Mouse (Mus musculus): ENCODE measurements at regions not wholly inside any gene's neighbourhood (a gene's known extent, or its start where the extent isn't known, plus 50 kb on each side); places are given as distances from the start of the nearest gene placed in this dataset.
A peak's percentile ranks its signal among the peaks of the same experiment; 100 is the strongest.

DNA sequence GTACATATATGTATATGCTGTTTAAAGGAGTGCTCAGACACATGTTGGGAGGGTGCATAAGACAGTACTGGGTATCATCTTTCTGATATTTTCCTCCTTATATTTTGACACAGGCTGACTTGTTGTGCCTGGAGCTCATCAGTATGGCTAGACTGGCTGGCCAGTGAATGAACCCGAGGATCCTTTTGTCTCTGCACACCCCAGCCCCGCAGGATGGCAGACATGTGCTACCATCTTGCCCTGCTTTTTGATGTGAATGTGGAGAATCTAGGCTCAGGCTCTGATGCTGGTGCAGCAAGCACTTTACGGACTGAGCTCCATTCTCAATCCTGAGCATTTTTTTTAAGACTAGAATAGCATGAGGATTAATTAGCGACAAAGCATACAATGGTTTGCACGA, 332.4 kb upstream of the Sox9 start:
- DNase-seq (ENCODE audit: low spot score), result no peak

DNA sequence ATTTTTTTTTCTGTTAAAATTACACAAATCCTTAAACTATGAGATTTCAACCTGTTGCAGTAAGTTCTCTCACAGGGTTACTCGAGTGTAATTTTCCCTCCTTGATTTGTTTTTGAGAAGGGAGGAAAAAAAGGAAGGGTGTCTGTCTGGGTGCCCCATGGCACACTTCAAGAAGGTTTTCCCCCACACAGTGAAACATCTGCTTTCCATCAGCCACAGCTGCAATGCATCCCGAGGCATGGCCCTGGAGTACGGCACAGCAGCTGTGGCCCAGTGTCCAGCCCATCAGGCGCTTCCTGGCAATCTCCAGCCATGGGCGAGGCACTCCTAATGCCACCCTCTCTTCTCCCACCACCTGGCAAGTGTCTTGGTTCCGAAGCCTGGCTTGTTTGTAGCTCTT, 331.8 kb upstream of the Sox9 start:
- peak; percentile 44 for DNase-seq (ENCODE audit: low spot score)

DNA sequence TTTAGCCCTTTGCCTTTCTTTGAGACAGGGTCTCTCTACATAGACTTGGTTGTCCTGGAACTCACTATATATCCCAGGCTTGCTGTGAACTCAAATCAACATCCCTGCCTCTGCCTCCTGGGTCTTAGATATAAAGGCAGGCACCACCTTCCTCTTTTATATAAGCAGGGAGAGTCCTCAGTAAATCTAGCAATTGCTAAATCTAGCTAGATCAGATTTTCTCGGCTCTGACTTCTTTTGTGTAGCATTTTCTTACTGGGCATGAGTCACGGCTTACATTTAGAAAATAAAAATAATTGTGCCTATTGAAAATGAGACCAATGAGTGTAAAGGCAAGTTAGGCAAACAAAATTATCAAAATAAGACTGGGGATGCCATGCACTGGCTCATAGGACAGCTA, 323.9 kb upstream of the Sox9 start:
- no peak for DNase-seq (ENCODE audit: low spot score)

DNA sequence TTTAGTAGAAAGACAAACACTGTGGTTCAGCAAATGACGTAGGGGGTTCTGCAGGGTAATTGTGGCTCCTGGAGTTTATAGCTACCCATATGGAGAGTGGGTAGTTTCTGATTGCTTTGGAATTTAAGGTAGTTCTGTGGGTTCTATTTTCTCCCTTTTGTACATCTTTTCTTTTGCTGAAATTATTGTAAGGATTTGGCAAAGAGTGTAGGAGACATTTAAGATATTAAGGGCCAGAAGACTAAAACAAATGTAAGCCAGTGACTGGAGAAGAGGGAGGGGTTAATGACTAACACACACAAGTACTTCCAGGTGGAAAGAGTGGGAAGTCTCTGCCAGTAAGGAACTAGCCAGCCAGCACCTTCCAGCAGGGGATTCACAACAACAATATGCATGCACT, 318.9 kb upstream of the Sox9 start:
- no peak for DNase-seq (ENCODE audit: low spot score)

DNA sequence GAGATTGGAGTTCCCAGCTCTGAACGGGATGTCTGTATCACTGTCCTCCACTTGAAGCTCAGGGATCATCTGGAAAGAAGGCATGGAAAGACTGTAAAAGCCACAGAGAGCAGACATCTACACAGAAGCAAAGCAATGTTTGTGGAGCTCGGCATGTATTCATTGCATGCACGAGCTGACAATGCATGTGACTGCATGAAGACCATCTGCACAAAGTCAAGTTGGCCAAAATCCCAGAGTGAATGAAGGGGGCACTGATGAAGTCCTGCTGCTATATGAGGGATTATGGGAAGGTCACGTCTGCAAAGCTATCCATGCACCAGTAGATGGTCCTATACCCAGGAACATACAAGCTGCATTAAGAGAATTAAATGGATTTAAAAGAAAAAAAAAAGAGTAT, 317.6 kb upstream of the Sox9 start:
- no peak for DNase-seq (ENCODE audit: low spot score)

DNA sequence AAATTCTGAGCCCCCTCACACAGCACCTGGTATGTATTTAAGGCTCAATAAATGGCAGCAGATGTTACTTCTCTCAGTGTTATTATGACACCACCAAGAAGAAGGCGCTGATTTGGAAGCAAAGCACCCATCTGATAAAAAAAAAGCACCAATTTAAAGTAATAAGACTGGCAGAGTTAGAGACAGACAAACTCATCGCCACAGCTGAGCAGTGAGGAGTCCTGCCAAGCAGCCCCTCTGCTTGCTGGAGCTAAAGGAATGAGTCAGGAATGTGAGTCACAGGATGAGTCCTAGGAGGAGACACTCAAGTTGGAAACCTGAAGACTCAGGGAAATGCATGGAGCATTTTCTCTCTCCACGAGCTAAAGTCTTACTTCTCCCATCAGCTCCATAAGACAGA, 311.7 kb upstream of the Sox9 start:
- no peak for DNase-seq (ENCODE audit: low spot score)

DNA sequence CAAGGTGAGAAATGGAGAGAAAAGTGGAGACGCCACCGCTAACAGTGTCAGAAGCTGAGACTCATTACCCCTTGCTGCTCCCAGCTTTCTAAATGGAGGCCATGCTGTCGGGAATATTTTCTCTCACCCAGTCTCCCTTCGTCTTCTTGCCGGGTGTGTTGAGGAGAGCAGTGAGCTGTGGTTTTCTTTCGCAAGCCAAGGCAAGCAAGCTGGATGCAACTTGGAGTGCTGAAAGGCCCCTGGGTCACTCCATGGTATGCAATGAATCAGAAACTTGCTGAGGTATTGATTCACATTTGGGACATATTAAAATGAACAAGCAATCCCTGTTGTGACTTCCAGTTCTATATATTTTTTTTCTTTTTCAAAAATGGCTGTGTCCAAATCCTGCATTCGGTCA, 308.8 kb upstream of the Sox9 start:
- peak; percentile 47 for DNase-seq (ENCODE audit: low spot score)

DNA sequence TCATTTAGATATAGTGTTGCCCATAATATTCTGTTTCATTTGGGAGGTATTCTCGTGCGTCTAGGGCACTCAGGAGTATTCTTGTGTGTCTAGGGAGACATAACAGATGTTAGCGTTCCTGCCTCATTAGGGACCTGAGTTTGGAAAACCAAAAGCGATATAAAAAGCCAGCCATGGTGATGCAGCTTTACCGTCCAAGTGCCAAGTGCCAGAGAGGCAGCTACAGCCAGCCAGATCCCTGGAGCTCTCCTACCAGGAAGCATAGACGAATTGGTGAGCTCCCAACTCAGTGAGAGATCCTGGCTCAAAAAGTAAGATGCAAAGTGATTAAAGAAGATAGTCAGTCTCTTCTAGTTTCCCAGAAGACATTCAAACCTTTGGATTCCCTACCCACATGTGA, 308.3 kb upstream of the Sox9 start:
- DNase-seq (ENCODE audit: low spot score), result peak; percentile 15

DNA sequence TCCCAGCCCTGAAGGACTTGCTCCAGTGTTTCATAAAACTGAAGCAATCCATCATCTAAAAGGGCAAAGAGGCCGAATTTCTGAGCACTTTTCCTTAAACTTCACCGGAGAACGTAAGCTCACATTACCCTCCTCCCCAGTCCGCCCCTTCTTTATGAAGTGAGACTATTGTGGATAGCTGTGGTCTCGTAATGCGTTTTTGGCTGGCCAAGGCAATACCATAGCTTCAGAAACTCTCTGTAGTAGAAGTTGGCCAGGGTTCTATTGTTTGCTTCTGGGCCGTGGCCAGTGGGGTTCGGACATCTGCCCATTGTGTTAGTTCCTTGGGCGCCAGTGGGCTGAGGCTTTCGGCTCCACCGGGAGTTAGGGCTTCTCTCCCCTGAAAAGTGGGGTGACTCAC, 301.7 kb upstream of the Sox9 start:
- DNase-seq (ENCODE audit: low spot score), result no peak

DNA sequence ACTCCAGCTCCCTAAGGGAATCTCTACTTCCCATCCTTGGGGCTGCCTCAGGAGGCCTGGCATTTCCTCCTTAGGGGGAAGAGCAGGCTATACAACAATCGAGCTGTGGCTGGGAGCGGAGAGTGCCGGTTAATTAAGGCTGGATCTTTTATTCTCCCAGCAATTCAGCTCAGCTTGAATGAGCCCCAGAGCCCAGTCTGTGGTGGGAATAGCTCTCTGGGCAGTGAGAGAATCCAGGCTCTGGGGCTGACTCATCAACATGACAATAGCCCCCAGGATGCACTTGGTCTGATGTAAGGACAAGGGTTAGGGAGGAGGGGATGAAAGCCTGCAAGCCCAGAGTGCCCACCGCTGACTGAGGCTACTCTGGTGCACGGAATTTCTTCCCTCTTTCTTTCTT, 280.2 kb upstream of the Sox9 start:
- DNase-seq (ENCODE audit: low spot score), result no peak

DNA sequence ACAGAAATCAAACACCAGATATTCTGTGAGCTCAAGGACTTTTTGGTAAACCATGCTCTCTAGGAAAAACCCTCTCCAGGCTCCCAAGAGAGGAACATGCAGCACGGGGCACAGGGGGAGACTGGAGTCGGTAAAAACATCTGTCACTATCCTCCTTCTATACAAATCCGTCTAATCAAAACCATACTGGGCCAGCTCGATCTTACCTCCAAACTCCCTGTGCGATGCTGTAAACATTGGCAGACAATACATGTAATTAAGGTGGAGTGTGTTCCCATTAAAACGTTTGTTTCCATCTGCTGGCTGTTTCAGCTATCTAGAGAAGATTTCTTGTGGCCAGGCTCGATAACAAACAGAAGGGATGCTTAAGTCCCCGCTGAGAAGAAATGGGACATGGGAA, 262.9 kb upstream of the Sox9 start:
- no peak for DNase-seq (ENCODE audit: low spot score)

DNA sequence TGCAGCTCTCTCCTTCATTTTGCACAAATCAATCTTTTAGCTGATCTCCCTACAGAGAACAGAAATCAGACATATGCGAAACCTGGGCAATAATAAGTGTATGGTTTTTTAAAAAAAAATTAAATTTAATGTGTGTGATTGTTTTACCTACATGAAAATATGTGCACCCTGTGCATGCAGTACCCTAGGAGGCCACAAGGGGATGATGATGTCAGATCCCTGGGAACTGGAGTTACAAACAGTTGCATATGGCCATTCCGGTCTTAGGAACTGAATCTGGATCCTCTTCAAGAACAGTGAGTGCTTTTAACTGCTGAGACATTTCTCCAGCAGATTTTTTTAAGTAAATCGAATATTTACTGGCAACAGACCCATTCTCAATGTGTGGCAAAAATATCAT, 257.0 kb upstream of the Sox9 start:
- no peak for DNase-seq (ENCODE audit: low spot score)

DNA sequence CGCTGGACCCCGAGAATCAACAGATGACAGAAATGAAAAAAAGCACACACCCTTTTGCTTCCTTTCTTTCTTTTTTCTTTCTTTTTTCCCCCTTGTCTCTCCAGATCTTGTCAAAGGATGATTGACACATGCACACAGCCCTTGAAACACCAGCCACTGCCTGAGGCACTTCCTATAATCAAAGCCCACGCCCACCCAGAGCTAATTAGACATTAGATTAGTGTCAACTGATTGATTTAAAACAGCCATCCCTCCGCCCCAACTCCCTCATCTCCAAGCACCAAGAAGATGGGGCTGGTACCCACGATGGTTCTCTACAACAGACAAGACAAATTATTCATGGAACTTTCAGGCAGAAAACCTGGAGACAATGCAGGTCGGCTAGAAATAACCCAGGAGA, 239.5 kb upstream of the Sox9 start:
- DNase-seq (ENCODE audit: low spot score), result no peak

DNA sequence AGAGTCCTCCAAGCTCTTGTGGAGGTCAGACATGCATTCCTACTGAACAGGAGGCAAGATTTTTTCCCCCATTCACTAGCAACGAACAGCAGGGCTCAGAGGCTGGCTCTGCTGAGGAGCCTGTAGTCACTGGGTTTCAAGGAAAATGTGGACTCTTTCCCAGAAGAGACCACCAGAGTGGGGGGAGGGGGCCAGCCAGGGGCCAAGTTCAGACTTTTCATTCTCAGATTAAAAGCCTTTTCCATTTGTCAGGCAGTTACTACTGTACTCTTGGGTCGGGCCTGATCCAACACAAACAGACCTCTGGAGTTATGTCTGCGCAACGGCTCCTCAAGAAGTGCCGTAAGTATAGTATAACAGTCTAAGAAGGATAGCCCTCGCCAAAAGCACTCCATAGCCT, 238.6 kb upstream of the Sox9 start:
- DNase-seq (ENCODE audit: low spot score), result no peak

DNA sequence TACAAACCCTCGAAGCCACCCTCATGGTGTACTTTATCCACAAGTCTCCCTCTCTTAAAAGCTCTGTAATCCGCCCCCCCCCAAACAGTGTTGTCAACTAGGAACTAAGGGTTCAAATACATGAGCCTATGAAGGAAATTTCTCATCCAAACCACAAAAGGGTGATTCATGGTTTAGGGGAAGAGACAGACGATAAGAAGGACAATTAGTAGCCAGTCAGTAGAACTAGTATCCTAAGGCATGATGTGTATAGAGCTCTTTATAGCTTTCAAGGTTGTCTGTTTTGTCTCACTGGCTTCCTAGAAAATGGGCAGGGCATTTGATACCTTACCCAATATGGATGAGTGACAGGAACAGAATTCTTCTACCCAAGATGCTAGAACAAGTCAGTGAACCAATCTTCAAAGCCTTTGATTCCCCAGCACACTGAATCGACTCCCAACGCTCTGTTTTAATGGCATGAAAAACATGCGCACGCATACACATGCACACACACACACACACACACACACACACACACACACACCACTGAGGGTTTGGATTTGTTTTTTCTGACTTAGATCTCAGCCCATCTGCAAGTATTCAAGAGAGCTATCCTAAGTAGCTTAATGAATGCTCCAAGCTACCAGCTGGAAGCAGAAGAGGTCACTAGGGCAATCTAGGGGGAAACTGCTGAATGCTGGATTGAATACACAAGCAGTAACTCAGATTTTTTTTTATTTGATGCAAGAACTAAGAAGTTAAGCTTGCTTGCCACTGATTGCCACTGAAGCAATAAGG, 236.6 kb upstream of the Sox9 start:
- DNase-seq (ENCODE audit: low spot score), result no peak

DNA sequence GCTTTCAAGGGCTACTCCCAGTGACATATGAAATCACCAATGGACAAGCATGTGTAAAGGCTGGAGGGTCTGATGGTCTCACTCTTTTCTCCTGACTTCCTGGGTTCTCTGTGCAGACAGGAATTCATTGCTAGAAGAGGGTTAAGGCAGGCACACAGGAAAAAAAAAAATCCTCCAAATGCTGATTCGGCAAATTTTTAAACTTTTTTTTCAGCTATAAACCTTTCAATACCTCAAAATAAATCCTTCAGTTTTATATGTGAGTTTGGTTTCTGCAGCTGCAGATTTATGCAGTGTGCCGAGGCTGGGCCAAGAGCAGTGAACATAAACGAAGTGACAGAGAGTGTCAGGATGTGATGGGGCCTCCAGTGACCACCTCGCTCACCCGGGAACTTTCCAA, 235.9 kb upstream of the Sox9 start:
- no peak for DNase-seq (ENCODE audit: low spot score)

DNA sequence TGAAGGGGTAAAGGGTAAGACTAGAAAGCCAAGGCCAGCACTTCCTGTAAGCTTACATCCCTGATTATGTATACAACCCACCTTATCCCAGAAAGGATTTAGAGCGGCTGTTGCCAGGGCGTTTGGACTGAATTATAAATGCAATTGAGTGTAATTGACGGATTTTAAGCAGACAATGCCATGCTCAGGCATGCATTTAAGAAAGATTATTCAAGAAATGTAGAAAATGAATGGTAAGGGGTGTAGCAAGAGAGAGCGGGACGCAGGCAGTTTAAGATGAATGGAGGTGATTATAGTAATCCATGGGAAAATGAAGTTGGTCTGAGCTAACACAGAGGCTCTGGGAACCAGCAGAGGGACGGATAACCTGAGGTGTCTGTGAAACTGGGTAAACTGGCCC, 229.2 kb upstream of the Sox9 start:
- DNase-seq (ENCODE audit: low spot score), result no peak

DNA sequence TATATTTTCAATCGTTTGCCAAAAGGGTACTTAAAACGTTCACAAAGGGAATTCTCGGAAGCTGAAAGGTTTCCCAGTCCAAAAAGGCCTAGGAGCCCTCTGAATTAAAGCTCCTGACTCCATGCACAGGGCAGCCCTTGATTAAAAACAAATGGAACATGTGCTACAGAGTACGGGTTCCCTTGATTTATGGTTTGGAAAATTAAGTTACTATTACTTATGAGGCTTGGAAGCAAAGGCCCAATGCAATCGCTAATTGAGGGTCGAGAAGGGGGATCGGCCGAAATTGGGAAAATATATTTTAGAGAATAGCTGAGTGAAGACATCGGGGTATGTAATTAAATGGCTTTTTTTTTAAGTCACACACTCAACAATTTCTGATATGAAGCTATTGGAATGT, 219.0 kb upstream of the Sox9 start:
- no peak for DNase-seq (ENCODE audit: low spot score)

DNA sequence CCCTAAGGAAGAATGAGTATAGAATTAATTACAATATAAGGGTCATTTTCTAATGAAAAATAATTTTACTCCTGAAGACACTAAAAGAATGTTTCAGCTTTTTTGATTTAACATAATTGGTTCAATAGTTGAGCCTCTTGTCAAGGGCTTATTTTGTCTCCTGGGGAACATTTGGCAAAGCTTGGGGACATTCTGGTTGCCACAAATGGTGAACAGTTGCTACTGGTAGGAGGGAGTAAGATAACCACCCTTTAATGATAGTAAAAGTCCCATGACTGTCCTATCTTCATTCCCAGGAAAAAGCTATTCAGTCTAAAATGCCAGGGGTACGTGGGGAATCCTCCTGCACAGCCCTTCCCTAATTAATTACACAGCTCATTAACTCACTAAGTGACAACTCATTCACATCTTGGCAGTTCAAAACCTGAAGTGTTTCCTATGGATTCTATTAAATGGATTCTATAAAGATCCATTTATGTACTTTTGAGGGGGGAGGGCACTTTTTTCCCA, 217.3 kb upstream of the Sox9 start:
- no peak for DNase-seq (ENCODE audit: low spot score)

DNA sequence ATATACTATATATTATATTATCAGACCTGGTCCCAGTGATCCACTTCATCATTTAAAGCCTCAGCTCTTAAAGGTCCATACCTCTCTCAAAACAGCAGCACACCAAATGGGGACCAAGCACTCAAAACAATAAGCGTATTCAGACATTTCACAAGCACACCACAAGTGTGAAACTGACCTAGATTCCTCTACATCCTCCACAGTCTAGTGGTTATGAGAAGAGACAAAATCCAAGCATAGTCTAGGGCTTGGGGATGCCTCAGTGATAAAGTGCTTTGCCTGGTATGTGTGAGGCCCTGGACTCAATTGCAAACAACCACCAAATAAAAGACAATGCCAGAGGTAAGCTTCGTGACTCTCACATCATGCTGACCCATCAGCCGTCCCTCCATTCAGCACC, 216.0 kb upstream of the Sox9 start:
- no peak for DNase-seq (ENCODE audit: low spot score)

DNA sequence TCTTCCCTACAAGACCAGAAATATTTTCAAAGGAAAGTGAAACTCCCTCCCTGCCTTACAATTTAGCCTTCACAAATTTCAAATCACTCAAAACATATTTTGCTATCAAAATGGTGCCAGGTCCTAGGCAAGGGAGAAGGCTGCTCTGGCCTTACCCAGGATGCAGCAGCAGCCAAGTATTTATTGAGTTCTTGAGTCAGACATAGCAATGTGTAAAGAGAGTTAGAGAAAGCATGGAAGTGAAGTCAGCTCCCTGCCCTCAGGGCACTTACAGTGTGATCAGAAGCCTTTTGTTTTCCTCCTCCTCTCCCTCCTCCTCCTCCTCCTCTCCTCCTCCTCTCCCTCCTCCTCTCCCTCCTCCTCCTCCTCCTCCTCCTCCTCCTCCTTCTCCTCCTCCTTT, 194.6 kb upstream of the Sox9 start:
- no peak for DNase-seq (ENCODE audit: low spot score)

DNA sequence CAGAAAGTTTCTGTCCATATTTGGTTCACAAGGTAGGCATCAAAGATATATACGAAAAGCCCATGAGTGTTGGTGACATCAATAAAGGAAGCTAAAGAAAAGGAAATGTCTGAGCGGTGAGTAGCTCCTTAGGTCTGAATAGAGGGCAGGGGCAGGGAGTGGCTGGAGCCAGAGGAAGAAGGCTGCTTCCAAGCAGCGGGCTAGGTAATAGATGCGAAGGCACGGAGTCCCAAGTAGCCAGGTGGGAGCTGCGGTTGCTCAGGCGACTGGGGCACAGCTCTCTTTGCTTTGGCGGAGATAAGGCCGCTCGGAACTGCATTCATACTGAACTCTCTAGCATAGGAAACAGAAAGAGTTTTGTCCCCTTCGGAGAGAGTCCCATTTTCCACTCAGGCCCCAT, 193.9 kb upstream of the Sox9 start:
- no peak for DNase-seq (ENCODE audit: low spot score)

DNA sequence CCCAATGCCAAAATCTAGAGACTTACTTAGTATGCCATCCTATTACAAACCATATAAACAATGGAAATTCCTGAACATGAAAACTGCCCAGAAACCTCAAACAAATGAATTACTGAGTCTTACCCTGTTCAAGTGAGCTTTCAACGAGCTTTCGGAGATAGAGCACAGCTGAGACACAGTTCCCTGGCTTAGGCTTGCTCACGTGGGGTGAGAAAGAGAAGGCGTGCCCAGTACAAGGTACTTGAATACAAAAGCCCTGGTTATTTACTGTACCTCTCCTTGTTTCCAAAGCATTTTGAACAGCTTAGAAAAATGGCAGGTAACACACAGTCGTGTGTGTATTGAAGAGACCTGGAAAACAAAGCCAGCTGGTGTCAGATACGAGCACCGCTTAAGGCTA, 191.8 kb upstream of the Sox9 start:
- no peak for DNase-seq (ENCODE audit: low spot score)

DNA sequence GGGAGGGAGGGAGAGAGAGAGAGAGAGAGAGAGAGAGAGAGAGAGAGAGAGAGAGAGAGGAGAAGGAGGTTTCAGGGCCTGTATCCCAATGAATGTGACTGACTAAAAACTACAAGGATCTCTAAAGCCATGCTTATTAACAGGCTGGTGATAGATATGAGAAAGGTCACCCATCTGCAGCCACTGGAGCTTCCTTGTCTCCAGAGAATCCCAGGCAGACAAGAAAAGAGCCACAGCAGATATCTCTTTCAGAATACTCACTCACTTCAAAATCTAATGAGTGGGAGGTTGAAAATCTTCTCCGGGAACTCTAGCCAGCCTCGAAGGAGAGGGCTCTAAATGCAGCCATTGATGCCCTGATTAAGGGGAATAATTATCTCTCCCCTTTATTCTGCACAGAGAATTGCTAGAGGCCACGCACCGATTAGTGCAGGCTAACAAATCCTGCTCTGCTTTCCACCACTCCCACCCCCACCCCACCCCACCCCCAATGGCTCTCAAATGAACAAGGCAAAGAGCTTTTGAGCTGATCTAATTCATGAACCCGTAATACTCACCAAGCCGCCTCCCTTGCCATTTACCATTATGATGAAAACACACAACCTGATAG, 189.5 kb upstream of the Sox9 start:
- no peak for DNase-seq (ENCODE audit: low spot score)

All from adipocyte (in vitro differentiated cells).